Mouse (Mus musculus): ENCODE data around the gene Atp10a. TPM values are rescaled to one million over a fixed set of nuclear protein-coding genes. Genes with fewer than 3 reads are reported as not detected.

Atp10a gene
- polyA plus RNA-seq, 1 experiment from 2014 or later = 1.1 TPM

- H3K36me3 ChIP-seq (ENCODE audit: control insufficient read depth, insufficient read depth, low read length) = no peaks in the 10 kb centered on the region
- H3K27ac ChIP-seq (ENCODE audit: low read depth, low read length) = no peak overlapping the region
- WGBS = 46% methylated on average over 1 of the region's 1 CpGs
- no peak overlapping the region for H3K4me2 ChIP-seq (ENCODE audit: low read length)
- H3K4me1 ChIP-seq (ENCODE audit: control insufficient read depth, insufficient read depth, low read depth, low read length) = no peaks in the 10 kb centered on the region
- H3K9me3 ChIP-seq (ENCODE audit: control insufficient read depth, low read length) = no peaks in the 10 kb centered on the region
- H3K9ac ChIP-seq (ENCODE audit: low read depth, low read length) = no peak overlapping the region
- H3K27me3 ChIP-seq (replicated peaks; ENCODE audit: control insufficient read depth, insufficient read depth, low read length) = no peaks in the 10 kb centered on the region
- ATAC-seq = no peak
- H3K4me3 ChIP-seq (ENCODE audit: low read length) = no peak overlapping the region
Observed at GRCm38 (mm10) chr7:58870661-58871060, 214.7 kb downstream of the Atp10a start.

DNA sequence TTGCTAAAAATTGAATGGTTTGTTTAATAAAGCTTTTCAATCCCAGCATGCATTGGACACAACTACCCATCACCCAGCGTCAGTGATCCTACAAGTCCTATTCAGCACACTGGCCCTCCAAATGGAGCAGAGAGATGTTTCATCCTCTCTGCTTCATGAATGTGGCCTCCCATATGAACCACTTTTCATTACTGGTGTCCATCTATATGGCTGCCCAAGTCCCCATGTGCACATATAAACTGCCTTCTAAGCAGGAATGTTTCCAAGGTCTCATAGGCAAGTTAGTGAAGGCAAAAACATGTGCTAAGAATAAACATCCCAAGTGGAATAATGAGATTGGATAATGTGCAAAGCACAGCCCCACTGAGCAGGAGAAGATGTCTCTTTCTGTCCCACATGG lies 217.7 kb downstream of the Atp10a start:
- Histone ChIP-seq H3K9ac (ENCODE audit: low read depth, low read length) (no peak overlapping the region), H3K9me3 (ENCODE audit: control insufficient read depth, low read length) (no peaks in the 10 kb centered on the region), H3K27ac (ENCODE audit: low read depth, low read length) (no peak overlapping the region), H3K36me3 (ENCODE audit: control insufficient read depth, insufficient read depth, low read length) (no peaks in the 10 kb centered on the region), H3K4me2 (ENCODE audit: low read length) (no peak overlapping the region), H3K4me1 (ENCODE audit: control insufficient read depth, insufficient read depth, low read depth, low read length) (no peaks in the 10 kb centered on the region), H3K4me3 (ENCODE audit: low read length) (no peak overlapping the region), H3K27me3 (replicated peaks; ENCODE audit: control insufficient read depth, insufficient read depth, low read length) (no peaks in the 10 kb centered on the region)
- no peak for ATAC-seq
- WGBS = 92% methylated on average over 1 of the region's 1 CpGs
